Mouse (Mus musculus) T-cell, adult 66 days (primary cell): ENCODE results near the gene Tsku. TPM values are rescaled to one million over a fixed set of nuclear protein-coding genes. Genes with fewer than 3 reads are reported as not detected.

Experiments
- total RNA-seq, 2 experiments: library from RNA; stranded (reverse); gene quantifications; 3 replicates in 1 of 2; 4 replicates in 1 of 2; pipeline ENCODE4 v1.2.4; 2023

The Tsku gene
- total RNA-seq = under 1 TPM in 1 of 2 experiments, not detected in 1; 0.26 TPM

GRCm38 (mm10) chr7:98361063-98361652 is at the start of gene Tsku:
Gene Tsku, minus strand, starts transcription at chr7:98361328.

DNA sequence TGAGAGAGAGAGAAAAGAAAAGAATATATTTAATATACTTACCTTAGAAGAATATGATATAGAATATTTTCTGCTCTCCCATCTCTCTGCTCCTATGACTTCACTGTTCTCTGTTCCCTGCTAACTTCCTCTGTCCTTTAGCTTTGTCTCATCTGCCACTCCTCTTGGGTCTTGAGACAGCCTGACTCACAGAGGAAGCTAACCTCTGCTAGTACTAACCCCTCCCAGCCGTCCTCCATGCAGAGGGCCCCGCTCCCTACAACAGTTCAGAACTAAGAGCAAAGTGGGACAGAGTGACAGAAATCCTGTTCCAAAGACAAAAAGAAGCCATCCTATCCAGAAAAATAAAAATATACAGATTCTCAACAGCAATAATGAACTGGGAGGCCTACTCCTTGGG is 40.0 kb downstream of the Tsku start, which contains the start of gene Acer3:
Gene Acer3, minus strand, starts transcription at position 126 of the 400 bp plus-strand sequence.

Other genes starting within 250 kb of the Tsku start
- gene Myo7a, start 241.8 kb downstream of the Tsku start, total RNA-seq = 1 to 10 TPM; 5.0 to 6.7 TPM
- gene Omp, start 215.8 kb downstream of the Tsku start, total RNA-seq = under 1 TPM in 1 of 2 experiments, not detected in 1; 0.41 TPM
- under 1 TPM; 0.33 to 0.96 TPM for gene Capn5, start 183.1 kb downstream of the Tsku start, total RNA-seq
- gene B3gnt6, start 161.8 kb downstream of the Tsku start, total RNA-seq = under 1 TPM in 1 of 2 experiments, not detected in 1; 0.33 TPM
- 1 to 10 TPM; 6.8 TPM for gene Acer3, start 40.1 kb downstream of the Tsku start, total RNA-seq
- not detected for gene Gucy2d, start 79.1 kb upstream of the Tsku start, total RNA-seq
- gene Lrrc32, start 128.0 kb upstream of the Tsku start, total RNA-seq = 1 to 10 TPM; 8.7 to 9.6 TPM